Mouse (Mus musculus) limb, embryonic 14.5 days (tissue): ENCODE results near the gene Elmo1. TPM values are rescaled to one million over a fixed set of nuclear protein-coding genes. Genes with fewer than 3 reads are reported as not detected.
A peak's percentile ranks its signal among the peaks of the same experiment; 100 is the strongest.

ENCODE experiments used
- ATAC-seq: fragments of 200-750 bp; cut with Nextera tagmentation; 2 replicates; pipeline ENCODE4 v1.8.0; 2017; ENCODE audit warnings: low read depth, moderate number of reproducible peaks, moderate TSS enrichment; ENCODE audit not compliant: low FRiP score
- DNase-seq: peaks from one replicate; pipeline ENCODE4 v3.0.0-alpha.2; 2015; ENCODE audit warnings: low spot score
- H3K27ac ChIP-seq: fragments of 300-500 bp; sonication (generic); replicated peaks from 2 replicates; pipeline ENCODE4 v1.5.1; 2014; ENCODE audit warnings: low read depth, mild to moderate bottlenecking, low read length, moderate library complexity, mixed read lengths
- H3K27me3 ChIP-seq: fragments of 300-500 bp; sonication (generic); 2 replicates; pipeline ENCODE4 v1.6.1; 2014; ENCODE audit warnings: low read length, mixed read lengths; ENCODE audit not compliant: control insufficient read depth, insufficient read depth
- H3K36me3 ChIP-seq: fragments of 300-500 bp; sonication (generic); 2 replicates; pipeline ENCODE4 v1.6.1; 2014; ENCODE audit warnings: mild to moderate bottlenecking, low read length, moderate library complexity, mixed read lengths; ENCODE audit not compliant: control insufficient read depth, insufficient read depth
- H3K4me1 ChIP-seq: fragments of 300-500 bp; sonication (generic); 2 replicates; pipeline ENCODE4 v1.6.1; 2014; ENCODE audit warnings: antibody characterized with exemption, low read length, mixed read lengths; ENCODE audit not compliant: control insufficient read depth, insufficient read depth
- H3K4me2 ChIP-seq: fragments of 300-500 bp; sonication (generic); replicated peaks from 2 replicates; pipeline ENCODE4 v1.6.1; 2014; ENCODE audit warnings: low read depth, mild to moderate bottlenecking, low read length, moderate library complexity; ENCODE audit not compliant: severe bottlenecking
- H3K4me3 ChIP-seq: fragments of 300-500 bp; sonication (generic); replicated peaks from 2 replicates; pipeline ENCODE4 v1.5.1; 2014; ENCODE audit warnings: low read length
- H3K9ac ChIP-seq: fragments of 300-500 bp; sonication (generic); 2 replicates; pipeline ENCODE4 v1.6.1; 2014; ENCODE audit warnings: mild to moderate bottlenecking, low read depth, low read length, moderate library complexity; ENCODE audit not compliant: severe bottlenecking
- H3K9me3 ChIP-seq: fragments of 300-500 bp; sonication (generic); 2 replicates; pipeline ENCODE4 v1.6.1; 2016; ENCODE audit warnings: low read length; ENCODE audit not compliant: control insufficient read depth
- POLR2A ChIP-seq: fragments of 200-500 bp; IDR thresholded peaks from 2 replicates; pipeline ENCODE4 v1.8.0; 2012; ENCODE audit warnings: inconsistent platforms, mild to moderate bottlenecking, moderate library complexity, borderline replicate concordance; ENCODE audit not compliant: insufficient read depth, insufficient read length; ENCODE audit errors: extremely low read depth
- WGBS: fragments of 180-500 bp; shearing (Covaris S2); extraction: QIAGEN DNeasy Blood & Tissue Kit; methylation state at CpG from one replicate; pipeline ENCODE4 v1.1.7; 2014; 5-methylcytosine and 5-hydroxymethylcytosine counted together
- polyA plus RNA-seq, 2 experiments: library from polyadenylated mRNA; depleted of rRNA in 1 of 2; stranded (reverse) in 1 of 2; unstranded in 1 of 2; fragments of >200 nt; fragmentation: Nextera tagmentation in 1 of 2; extraction: Ambion mirVana in 1 of 2; gene quantifications; 2 replicates each; pipeline versions ENCODE4 v1.2.1 to v1.2.3; 2012 to 2014

The Elmo1 gene
- polyA plus RNA-seq (2012; rRNA removed) (12.5 and 12.8 TPM in 2 replicates), polyA plus RNA-seq (2014; fragmentation: Nextera tagmentation; extraction: Ambion mirVana) (12.8 and 13.9 TPM in 2 replicates)

GRCm38 (mm10) chr13:20090133-20090710, at the start of gene Elmo1:
Elmo1 (plus strand) TSS chr13:20090596.
- Histone ChIP-seq H3K9ac (peak within 1 kb of the TSS; percentile 77), H3K36me3 (no peaks in the 10 kb centered on the region), H3K9me3 (no peaks in the 10 kb centered on the region), H3K27me3 (peaks cover 7% of the 10 kb centered on the region; the same call in 1 of the 2 replicates), H3K27ac (peak within 1 kb of the TSS; percentile 48), H3K4me2 (peak within 1 kb of the TSS; percentile 97), H3K4me1 (no peaks in the 10 kb centered on the region; the same call in 1 of the 2 replicates), H3K4me3 (peak within 1 kb of the TSS; percentile 76)
- WGBS, result under 1% methylated on average over 37 of the region's 49 CpGs
- ATAC-seq, result peak; percentile 63; the same call in 1 of the 2 replicates
- no peak for TF ChIP-seq POLR2A
- peak; percentile 73 for DNase-seq

GRCm38 (mm10) chr13:20041169-20041830, 49.1 kb upstream of the Elmo1 start:
- ATAC-seq (no peak; the same call in 1 of the 2 replicates), DNase-seq (no peak)
- WGBS, result 54% methylated on average over 2 of the region's 2 CpGs
- Histone ChIP-seq H3K4me1 (peaks cover 6% of the 10 kb centered on the region; the same call in 1 of the 2 replicates), H3K4me2 (no peak overlapping the region), H3K9me3 (no peaks in the 10 kb centered on the region), H3K36me3 (no peaks in the 10 kb centered on the region), H3K27ac (no peak overlapping the region), H3K9ac (no peak overlapping the region), H3K4me3 (no peak overlapping the region), H3K27me3 (no peaks in the 10 kb centered on the region)
- TF ChIP-seq POLR2A, result no peak

- Histone ChIP-seq H3K4me3 (no peak overlapping the region), H3K36me3 (no peaks in the 10 kb centered on the region), H3K27ac (no peak overlapping the region), H3K4me2 (no peak overlapping the region), H3K9me3 (no peaks in the 10 kb centered on the region), H3K27me3 (no peaks in the 10 kb centered on the region), H3K9ac (no peak overlapping the region), H3K4me1 (peaks cover 9% of the 10 kb centered on the region; the same call in 1 of the 2 replicates)
- no peak for ATAC-seq
- no peak for DNase-seq
- TF ChIP-seq POLR2A, result no peak
- 79% methylated on average over 2 of the region's 2 CpGs for WGBS
Measured at GRCm38 (mm10) chr13:20042856-20043255, 47.5 kb upstream of the Elmo1 start.

GRCm38 (mm10) chr13:20045350-20045749, 45.0 kb upstream of the Elmo1 start:
- peaks cover 9% of the 10 kb centered on the region; the same call in 1 of the 2 replicates for H3K4me1 ChIP-seq
- no peak for TF ChIP-seq POLR2A
- no peaks in the 10 kb centered on the region for H3K9me3 ChIP-seq
- no peak overlapping the region for H3K4me3 ChIP-seq
- no peak for ATAC-seq
- no peaks in the 10 kb centered on the region for H3K27me3 ChIP-seq
- 70% methylated on average over 2 of the region's 2 CpGs for WGBS
- no peak for DNase-seq
- no peak overlapping the region for H3K4me2 ChIP-seq
- no peak overlapping the region for H3K27ac ChIP-seq
- no peaks in the 10 kb centered on the region for H3K36me3 ChIP-seq
- H3K9ac ChIP-seq, result no peak overlapping the region

GRCm38 (mm10) chr13:20045836-20046235, 44.6 kb upstream of the Elmo1 start:
- no peaks in the 10 kb centered on the region for H3K9me3 ChIP-seq
- H3K27me3 ChIP-seq, result no peaks in the 10 kb centered on the region
- no peak overlapping the region for H3K4me2 ChIP-seq
- ATAC-seq (no peak), DNase-seq (no peak)
- no peak overlapping the region for H3K4me3 ChIP-seq
- no peaks in the 10 kb centered on the region for H3K36me3 ChIP-seq
- H3K4me1 ChIP-seq, result peaks cover 9% of the 10 kb centered on the region; the same call in 1 of the 2 replicates
- 43% methylated on average over 5 of the region's 5 CpGs for WGBS
- no peak overlapping the region for H3K9ac ChIP-seq
- no peak for TF ChIP-seq POLR2A
- no peak overlapping the region for H3K27ac ChIP-seq
